Mouse (Mus musculus) liver, postnatal 0 days (tissue): ENCODE data around the gene Tppp.

Experiments used
- CTCF ChIP-seq: sonication (generic); IDR thresholded peaks from 2 replicates; pipeline ENCODE4 v1.5.1; 2016; ENCODE audit warnings: antibody characterized with exemption, low read depth
- EP300 ChIP-seq: IDR thresholded peaks from 2 replicates; pipeline ENCODE4 v1.6.1; 2016; ENCODE audit warnings: antibody characterized with exemption, low read depth, mild to moderate bottlenecking

DNA sequence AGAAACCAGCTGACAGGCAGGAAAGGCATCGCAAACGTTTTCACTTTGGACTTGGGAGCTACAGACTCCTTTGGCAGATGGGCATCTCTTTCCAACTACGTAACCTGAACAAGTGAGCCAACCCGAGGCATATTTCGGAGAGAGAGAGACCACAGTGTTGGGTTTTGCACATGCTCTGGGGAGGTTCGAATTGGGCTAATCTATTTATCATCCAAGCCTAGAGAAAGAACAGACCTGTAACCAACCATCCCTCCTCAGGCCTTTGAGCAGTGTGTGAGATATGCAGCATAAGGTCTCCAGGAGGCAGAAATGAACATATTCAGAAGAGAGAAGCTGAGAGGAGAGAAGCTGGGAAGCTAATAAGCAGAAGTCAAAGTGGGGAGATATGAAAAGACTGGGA is 8.2 kb upstream of the Tppp start:
- TF ChIP-seq CTCF (no peak), EP300 (no peak)
